Mouse (Mus musculus): ENCODE measurements around the gene Trappc5. TPM values are rescaled to one million over a fixed set of nuclear protein-coding genes. Genes with fewer than 3 reads are reported as not detected.

Trappc5 gene
- polyA plus RNA-seq (2012; rRNA removed), result 32.6 and 37.2 TPM in 2 replicates

DNA sequence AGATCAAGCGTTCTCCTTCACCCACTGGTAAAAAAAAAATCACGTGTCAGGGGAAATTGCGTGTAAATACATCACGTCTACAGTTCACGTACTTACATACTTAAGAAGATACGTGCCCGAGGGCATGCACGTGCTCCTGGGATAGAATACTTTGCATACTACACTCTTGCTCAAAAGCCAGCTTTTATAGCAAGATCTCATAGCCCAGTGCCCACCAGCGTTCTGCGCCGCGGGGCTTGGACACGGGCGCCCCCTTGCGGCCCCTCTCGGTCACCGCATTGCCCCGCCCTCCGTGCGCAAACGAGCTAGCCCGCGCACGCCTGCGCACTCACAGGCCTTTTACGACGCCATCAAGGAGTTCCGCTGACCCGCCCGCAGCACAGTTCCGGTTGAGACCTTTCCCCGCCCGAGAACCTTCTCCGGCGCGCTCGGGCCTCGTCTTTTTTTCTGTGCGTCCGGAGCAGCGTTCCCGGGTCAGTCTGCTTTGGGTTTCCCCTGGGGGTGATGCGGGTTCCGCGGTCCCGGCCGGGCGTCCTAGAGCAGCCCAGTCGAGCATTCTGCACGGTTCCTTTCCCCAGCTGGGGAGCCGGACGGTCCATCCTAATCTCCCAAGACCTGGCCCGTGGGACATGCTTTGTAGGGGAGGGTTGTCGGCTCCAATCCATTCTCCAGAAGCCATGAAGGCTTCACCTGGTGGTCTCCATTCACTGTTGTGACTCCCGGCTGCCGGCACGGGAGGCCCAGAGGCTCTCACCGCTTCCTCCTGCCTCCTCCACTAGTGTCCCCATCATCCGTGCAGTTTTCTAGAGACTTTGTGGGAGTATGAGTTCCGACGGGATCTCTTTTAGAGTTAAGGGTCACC lies at the start of gene Trappc5:
Gene Trappc5, plus strand, starts transcription at position 169 of the 862 bp plus-strand sequence.
- peak; percentile 23 for DNase-seq (ENCODE audit: low read depth)

DNA sequence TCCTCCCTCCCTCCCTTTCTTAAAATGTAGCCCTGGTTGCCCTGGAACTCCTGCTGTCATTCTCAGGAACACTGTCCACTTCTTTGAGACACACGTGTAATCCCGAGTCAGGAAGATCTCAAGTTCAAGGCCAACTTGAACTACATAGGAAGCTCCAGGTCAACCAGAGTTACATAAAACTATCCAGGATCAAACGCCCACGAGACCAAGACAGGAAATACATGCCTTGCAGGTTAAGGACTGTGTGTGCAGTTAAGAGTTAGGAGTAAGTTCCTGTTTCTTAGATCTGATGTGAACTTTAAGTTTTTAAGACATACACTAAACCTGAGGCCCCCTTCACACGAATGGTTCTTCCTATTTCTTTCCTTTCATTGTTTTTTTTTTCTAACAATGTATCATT lies 49.1 kb upstream of the Trappc5 start:
- DNase-seq (ENCODE audit: low read depth), result no peak

DNA sequence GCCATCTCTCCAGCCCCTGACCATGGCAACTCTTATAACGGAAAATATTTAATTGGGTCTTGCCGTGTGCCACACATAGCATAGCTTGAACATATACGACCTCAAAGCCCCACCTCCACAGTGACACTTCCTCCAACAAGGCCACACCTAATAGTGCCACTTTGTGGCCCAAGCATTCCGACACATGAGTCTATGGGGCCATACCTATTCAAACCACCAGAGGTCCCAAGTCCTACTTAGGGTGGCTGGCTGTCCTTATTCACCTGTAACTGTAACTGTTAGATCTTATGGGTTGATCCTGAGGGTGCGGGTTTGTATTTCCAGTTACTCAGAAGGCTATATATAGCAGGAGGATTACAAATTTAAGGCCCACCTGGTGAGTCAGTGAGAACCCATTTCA lies 48.1 kb upstream of the Trappc5 start:
- DNase-seq (ENCODE audit: low read depth), result no peak

DNA sequence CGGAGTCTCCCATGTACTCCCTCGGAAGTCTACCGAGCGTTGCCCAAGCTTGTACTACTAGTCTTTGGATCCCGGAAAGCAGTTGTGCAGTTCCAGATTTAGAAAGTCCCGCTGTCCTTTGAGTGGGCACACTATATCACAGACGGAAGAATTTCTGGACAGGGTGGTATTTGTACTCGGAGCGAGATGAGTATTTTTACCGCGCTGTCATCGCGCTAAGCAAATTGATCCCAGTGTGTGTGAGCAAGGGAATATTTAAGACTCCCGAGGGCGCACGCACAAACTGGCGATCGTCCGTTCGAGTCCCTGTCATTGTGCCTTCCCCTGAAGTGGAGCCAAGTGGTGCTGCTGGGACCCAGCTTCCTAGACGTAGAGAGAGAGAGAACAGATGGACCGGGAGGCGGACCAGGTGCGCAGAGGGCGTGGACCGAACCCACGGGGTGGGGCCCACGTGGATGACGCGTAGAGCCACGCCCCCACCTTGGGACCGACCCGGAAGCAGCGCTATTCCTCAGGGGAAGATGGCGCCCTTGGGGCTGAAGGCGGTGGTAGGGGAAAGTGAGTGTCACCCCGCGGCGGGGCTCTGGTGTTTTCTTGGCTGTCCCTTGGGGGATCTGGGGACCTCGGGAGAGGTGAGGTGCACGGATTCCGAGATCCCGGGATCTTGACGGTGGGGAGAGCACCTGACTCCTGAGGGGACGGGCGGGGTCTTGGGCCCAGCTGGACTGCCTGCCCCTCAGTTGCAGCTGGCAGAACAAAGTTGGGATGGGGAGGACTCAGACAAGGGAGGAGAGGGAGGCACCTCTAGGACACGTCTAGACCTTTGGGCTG lies 45.2 kb upstream of the Trappc5 start, which contains the start of gene Stxbp2:
Gene Stxbp2, plus strand, starts transcription at position 309 of the 831 bp plus-strand sequence.
- no peak for DNase-seq (ENCODE audit: low read depth)

DNA sequence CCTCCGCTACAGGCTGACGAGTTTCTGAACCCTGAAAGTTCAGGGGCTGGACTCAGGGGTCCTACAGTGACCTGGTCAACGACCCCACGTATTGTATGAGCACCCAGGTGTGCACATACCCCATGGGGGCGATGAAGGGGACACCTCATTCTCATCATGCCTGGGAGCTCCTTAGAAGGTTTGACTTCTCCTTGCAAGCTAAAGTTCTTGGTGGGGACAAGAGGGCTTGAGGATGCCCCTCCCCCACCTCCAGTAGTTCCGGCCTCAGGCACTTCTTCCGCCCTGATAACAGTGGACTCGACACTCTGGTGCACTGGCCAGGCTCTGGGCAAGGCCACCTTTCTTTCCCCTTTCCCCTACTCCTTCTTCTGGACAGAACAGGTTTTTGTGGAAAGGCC lies 44.6 kb upstream of the Trappc5 start:
- DNase-seq (ENCODE audit: low read depth), result no peak

DNA sequence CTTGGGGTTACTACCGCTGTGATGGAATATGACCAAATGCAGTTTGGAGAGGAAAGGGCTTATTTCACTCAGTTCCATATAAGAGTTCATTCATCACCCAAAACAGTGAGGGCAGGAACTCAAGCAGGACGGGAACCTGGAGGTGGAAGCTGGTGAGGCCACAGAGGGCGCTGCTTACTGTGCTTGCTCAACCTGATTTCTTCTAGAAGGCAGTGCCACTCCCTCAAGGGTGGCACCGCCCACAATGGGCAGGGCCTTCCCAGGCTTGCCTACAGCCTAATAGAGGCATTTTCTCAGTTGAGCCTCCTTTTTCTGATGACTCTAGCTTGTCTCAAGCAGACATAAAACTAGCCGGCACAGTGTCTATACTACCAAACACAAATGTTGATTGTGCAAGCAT lies 30.3 kb upstream of the Trappc5 start:
- no peak for DNase-seq (ENCODE audit: low read depth)

DNA sequence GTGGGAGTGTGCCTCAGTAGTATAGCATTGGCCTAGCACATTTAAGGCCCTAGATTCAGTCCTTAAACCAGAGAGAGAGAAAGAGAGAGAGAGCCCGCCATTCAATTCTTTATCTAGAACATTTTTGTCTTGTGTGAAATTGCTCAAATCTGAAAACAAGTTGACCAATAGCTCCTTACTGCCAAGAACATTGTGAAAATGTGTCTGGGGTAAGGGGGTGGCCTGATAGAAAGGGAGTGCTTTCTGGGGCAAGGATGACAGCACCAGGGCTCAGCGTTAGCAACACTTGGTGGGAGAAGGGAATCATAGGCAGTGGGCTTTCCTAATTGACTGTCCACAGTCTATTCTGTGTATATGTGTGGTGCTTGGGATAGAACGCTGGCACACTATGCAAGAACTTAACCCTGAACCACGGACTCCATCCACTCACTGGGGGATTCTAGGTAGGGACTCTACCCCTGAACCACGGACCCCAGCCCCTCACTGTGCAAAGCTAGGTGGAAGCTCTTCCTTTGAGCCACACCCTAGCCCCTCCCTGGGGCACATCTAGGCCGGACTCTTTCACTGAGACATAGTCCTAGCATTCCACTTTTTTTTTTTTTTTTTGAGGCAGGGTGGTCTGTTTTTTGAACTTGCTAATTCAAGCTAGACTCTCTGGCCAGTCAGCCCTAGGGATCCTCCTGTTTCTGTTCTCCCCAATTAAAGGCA lies 29.1 kb upstream of the Trappc5 start:
- DNase-seq (ENCODE audit: low read depth), result no peak

DNA sequence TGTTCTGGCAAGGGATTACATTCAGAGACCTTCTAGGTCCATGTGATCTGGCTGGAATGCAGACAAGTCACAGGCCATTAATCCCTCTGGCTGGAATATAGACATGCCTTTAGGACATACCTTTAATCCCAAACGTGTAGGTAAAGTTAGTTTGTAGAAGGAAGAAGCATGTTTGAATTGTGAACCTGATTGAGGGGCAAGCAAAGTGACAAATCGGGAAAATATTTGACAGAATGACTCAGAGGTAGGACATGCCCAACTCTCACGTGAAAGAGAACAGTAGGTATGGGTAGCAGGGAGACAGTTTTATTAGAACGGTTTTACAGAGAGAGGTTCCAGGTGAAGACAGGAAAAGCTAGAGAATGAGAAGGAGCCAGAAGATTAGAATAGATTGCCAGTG lies 28.5 kb upstream of the Trappc5 start:
- no peak for DNase-seq (ENCODE audit: low read depth)

DNA sequence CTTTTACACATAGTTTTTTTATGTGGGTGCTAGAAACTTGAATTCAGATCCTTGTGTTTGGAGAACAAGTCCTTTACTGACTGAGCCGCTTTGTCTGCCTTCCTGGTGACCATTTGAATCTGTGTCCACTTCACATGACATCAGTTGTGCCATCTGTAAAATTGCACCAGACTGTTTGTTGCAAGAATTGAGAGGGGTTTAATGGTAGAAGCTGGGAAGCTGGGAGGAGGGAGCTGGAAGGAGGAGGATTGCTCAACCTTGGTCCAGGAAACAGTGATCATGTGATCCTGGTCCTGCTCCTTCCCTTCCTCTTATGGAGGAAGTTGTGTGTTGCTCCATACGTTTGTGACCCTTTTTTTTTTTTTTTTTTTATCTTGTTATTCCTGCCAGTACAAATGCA lies 27.8 kb upstream of the Trappc5 start:
- no peak for DNase-seq (ENCODE audit: low read depth)

DNA sequence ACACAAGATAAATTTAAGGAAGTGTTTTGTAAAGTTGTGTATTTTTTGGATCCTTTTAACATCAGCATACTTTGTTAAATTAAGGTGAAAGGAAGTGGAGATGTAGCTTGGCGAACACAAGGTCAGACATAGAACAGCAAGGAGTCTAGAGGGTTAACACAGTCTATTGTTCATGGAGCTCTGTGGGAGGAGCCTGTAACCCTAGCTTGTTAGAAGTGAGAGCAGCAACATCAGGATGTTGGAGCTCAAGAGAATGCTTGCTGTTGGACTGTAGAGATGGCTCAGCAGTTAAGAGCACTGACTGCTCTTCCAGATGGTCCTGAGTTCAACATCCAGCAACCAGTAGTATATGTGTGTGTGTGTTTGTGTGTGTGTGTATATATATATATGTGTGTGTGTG lies 27.1 kb upstream of the Trappc5 start:
- DNase-seq (ENCODE audit: low read depth), result no peak

DNA sequence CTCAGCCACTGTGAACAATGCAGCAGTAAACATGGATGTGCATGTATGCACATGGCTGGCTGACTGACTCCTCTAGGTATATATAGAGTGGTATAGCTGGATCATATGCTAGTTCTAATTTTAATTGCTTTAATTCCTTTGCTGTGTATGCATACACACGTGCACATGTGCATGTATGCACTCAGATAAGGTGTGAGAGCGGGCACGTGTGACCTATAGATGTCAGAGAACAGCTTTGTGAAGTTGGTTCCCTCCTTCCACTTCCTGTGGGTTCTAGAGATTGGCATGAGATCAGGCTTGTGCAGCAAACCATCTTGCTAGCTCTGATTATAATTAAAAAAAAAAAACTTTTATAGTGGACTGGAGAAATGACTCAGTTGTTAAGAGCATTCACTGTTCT lies 23.3 kb upstream of the Trappc5 start:
- no peak for DNase-seq (ENCODE audit: low read depth)

DNA sequence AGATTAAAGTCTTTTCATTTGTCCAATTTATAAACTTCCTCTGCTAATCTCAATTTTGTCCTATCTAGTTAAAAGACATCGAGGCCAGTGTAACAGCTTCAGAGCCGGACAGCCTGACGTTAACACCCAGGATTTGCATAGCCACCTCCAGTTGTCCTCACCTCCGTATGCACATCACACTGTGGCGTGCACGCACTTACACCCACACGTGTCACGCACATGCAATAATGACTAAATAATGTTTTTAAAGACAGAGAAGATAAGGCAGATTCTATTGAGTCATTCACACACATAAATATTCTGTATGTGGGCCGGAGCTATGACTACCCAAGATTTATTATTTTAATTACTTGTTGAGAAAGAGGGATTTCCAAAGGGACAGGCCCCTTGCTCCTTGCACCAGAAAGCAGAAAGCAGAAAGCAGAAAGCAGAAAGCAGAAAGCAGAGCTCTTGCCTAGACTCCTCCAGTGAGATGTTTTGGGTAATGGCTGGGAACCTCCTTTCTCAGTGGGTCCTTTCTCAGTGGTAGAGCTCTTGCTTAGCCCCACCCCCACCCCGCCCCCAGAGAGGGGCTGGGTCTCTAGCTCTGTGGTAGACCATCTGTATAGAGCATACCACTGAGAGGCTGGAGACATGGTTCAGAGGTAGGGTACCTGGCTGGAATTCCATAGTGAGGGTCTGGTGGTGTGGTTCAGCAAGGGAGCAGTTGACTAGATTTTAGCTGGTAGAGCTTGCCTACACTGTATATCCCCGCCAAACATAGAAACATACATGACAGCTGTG lies 21.2 kb upstream of the Trappc5 start:
- DNase-seq (ENCODE audit: low read depth), result no peak

DNA sequence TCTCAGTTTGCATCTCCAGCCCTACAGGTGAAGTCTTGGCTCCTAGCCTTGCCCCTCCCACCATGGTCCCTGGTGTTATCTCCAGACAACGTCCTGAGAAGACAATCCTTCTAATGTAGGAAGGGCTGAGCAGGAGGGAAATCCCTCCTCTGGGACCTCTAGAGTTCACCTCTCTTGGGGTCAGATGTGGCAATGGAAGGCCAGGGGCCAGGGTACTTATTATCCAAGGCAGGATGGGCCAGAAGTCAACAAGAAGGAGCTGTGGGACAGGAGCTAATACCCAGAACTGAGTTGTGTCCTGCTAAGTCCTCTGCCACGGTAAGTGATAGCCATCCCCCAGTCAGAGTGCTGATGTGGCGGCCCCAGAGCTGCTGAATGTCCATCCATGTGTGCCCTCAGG lies 20.6 kb upstream of the Trappc5 start, which contains the start of gene Retn:
Gene Retn, plus strand, starts transcription at position 245 of the 400 bp plus-strand sequence.
- DNase-seq (ENCODE audit: low read depth), result no peak

DNA sequence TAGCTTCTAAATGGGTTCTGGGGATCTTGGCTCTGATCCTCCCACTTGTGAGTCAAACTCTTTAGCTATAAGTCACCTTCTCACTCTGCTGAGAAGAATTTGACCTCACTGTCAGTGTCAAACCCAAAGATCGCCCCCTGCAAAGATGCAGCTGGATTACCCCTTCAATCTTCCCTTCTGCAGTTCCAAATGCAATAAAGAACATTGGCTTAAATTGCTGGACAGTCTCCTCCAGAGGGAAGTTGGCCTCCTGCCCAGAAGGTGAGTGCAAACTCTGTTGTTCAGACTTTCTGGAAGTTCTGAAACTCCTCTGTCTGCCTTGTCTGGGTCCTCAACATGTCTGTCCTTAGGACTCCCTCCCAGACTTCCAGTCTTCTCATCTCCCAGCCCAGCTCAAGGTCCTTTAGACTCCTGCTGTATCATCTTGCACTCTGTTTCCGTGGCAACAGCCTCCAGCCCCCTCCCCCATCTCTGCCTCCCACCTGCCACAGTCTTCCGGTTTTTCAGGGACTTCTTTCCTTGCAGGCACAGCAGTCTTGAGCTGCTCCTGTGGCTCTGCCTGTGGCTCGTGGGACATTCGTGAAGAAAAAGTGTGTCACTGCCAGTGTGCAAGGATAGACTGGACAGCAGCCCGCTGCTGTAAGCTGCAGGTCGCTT lies 19.2 kb upstream of the Trappc5 start:
- no peak for DNase-seq (ENCODE audit: low read depth)

DNA sequence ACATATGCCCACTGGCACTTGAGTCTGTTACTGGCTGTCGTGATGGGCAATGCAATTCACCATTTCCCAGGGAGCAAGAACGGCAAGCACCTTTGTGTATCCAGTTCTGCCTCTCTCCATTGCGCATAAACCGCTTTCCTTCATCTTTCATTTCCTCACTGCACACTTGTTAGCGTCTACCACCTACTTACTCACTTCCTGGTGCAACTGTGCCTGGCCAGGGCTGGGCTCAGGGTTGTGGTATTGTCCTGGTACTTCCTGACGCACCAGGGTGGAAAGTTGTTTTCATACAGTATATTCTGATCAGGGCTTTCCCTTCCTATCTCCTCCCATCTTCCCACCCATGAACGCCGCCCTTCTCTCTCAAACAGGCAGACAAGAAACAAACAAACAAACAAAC lies 15.2 kb upstream of the Trappc5 start:
- DNase-seq (ENCODE audit: low read depth), result no peak

DNA sequence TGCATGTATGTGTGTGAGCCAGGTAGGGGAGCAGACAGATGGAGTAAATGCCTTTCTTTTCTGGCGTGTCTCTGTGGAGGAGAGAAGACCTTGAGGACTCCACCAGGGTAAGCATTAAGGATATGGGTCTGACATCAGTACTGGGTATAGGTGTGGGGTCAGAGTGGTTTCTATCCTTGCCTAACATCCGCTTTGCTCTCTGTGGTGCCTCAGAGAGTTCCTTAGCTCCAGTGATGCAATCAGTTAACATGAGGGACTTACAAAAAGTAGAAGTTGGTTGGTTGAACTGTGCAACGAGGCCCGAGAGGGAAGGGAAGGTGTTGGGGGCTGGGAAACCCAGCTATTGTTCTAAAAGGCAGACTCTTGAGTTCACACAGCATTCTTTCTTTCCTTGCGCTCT lies 11.7 kb upstream of the Trappc5 start:
- no peak for DNase-seq (ENCODE audit: low read depth)

DNA sequence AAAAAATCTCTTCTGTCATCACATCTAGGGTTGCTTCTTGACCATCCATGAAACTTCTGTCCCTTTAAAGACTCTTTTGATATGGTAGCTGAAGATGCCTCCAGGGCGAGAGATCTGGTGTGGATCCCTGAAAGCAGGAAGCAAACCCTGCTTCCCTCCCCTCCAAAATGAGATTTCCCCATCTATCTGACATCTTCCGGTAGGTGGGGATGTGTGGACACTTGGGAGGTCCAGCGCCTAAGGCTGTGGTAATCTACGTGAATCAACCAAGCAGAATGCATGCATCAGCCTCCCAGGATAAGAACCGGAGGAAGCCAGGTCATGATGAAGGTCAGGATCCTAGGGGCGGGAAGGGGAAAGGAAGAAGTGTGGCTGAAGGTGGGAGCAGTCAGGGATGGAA lies 10.6 kb upstream of the Trappc5 start, which contains the start of gene Mcemp1:
Gene Mcemp1, plus strand, starts transcription at position 248 of the 400 bp plus-strand sequence.
- DNase-seq (ENCODE audit: low read depth), result no peak

DNA sequence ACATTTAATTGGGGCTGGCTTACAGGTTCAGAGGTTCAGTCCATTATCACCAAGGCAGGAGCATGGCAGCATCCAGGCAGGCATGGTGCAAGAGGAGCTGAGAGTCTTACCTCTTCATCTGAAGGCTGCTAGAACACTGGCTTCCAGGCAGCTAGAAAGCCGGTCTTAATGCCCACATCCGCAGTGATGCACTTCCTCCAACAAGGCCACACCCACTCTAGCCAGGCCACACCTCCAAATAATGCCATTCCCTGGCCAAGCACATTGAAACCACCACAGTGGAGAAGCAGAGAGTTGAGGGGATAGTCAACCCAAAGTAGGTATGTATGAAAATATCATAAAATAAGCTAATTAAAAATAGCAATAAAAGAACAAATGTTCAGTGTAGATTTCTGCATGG lies 5.7 kb upstream of the Trappc5 start:
- no peak for DNase-seq (ENCODE audit: low read depth)

DNA sequence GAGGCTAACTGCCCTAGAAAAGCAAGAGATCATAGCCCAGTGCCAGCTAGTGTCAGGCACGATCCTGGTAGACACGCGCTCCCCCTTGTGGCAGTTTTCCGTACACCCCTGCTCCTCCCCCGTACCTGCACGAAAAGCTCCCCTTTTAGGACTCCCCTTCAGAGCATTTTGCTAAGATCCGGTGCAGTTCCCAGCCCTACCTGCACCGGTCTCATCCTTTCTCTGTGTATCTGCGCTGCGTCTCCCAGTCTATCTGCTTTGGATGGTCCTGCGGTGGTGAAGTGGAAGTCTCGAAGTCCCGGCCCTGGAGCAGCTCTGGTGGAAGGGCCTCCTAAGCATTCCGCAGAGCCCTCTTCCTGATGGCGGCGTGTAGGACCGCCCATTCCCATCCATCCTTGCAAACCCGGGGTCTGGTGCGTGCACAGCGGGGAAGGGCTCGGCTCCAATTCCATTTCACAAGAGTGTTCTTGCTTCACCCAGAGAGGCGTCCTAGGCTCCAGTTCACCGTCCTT lies 4.1 kb upstream of the Trappc5 start, which contains the start of gene Fcor:
Gene Fcor, minus strand, starts transcription at position 383 of the 512 bp plus-strand sequence.
- DNase-seq (ENCODE audit: low read depth), result no peak

DNA sequence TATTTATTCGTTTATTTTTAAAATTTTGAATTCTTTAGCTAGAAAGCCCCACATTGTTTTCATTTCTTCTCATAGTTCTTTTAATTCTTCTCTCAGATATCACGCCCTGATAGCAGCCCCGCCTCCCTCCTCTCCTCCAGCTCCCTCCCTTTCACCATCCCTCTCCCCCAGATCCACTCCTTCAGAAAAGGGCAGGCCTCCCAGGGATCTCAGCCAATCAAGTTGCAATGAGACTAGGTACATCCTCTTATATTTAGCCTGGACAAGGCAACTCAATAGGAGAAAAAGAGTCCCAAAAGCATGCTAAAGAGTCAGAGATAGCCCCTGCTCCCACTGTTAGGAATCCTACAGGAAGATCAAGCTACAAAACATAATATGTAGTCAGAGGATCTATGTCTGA lies 1.4 kb upstream of the Trappc5 start:
- no peak for DNase-seq (ENCODE audit: low read depth)

Measured in gonadal fat pad, adult 2 months (tissue).